Mouse (Mus musculus) olfactory bulb, adult 2 months (tissue): ENCODE measurements around the gene Slc13a5.

Experiments used
- CTCF ChIP-seq: fragments of 200-500 bp; IDR thresholded peaks from 2 replicates; pipeline ENCODE4 v1.5.1; 2012; ENCODE audit warnings: low read depth, mild to moderate bottlenecking, low read length, moderate library complexity; ENCODE audit not compliant: insufficient read depth
- POLR2A ChIP-seq: fragments of 200-500 bp; IDR thresholded peaks from 2 replicates; pipeline ENCODE4 v1.6.1; 2012; ENCODE audit warnings: mild to moderate bottlenecking, low read depth, low read length, moderate library complexity; ENCODE audit not compliant: insufficient read depth

DNA sequence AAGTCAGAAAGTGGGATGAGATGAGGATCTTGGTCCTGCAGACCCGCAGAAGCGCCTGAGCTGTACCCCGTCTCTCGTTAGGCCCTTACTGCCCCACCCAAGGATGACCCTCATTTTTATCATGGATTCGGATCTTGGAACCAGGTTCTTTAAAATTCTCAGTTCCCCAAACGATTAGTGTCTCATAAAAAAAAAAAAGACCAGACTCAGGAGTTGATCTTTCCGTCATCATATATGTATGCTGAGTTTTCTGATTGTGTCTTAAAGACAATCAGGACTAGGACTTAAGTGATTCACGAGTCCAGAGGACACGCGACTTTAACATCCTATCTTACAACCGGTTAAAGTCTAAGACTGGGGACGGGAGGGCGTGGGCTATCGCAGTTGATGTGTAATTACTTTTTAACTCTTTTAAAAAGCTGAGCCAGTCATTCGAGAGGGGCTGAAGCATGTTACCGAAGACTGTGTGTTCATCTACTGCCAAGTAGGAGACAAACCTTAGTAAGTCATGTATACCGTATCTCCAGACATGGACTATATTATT is 59.1 kb downstream of the Slc13a5 start:
- no peak for TF ChIP-seq CTCF
- no peak for TF ChIP-seq POLR2A
